Mouse (Mus musculus) layer of hippocampus, adult 9-11 months (tissue): ENCODE measurements at regions not wholly inside any gene's neighbourhood (a gene's known extent, or its start where the extent isn't known, plus 50 kb on each side); places are given as distances from the start of the nearest gene placed in this dataset.

Experiments
- DNase-seq: peaks from one replicate; pipeline ENCODE4 v3.0.0; 2022

GRCm38 (mm10) chr5:98108394-98108793 lies 58.6 kb upstream of the Prdm8 start:
- no peak for DNase-seq

DNA sequence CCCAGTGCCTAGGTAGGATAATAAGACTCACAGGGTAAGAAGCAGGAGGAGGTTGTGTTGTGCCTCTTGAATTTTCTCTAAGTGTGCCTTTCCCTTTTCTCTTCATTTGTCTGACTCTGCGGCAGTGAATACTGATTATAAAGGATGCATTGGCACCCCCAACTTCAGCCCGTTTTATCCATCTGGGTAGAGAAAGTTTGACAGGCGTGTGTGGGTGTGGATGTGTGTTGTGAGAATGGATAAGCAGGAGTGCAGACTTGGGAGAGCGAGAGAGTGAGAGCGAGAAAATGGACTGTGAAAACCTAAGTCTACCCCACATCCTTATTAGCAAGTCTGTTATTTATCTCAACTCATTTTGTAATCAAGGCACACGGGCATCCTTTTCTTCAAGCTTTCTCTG lies 60.7 kb upstream of the Prdm8 start:
- peak; percentile 82 for DNase-seq

- peak; percentile 19 for DNase-seq
Observed at GRCm38 (mm10) chr5:98083409-98083808, 52.6 kb upstream of the Antxr2 start.

GRCm38 (mm10) chr5:98081204-98081603 lies 50.4 kb upstream of the Antxr2 start:
- no peak for DNase-seq
